Mouse (Mus musculus): ENCODE results near the gene Rasa4.

- TF ChIP-seq CTCF (IDR thresholded peaks at IDR 0.05; ENCODE audit: insufficient read depth, low read length) (peak; percentile 15; the same call in 1 of the 2 replicates), POLR2A (IDR thresholded peaks at IDR 0.05; ENCODE audit: borderline replicate concordance, extremely low read depth, low read depth, low read length) (no peak)
Observed at GRCm38 (mm10) chr5:136142746-136143145, 59.0 kb downstream of the Rasa4 start.

Measured in lung, adult 2 months (tissue).